Mouse (Mus musculus) forebrain, embryonic 14.5 days (tissue): ENCODE measurements around the gene Pcdh11x. TPM values are rescaled to one million over a fixed set of nuclear protein-coding genes. Genes with fewer than 3 reads are reported as not detected.

Experiments used
- ATAC-seq: fragments of 200-750 bp; cut with Nextera tagmentation; 2 replicates; pipeline ENCODE4 v1.8.0; 2017; ENCODE audit warnings: mild to moderate bottlenecking, moderate library complexity
- DNase-seq: peaks from one replicate; pipeline ENCODE4 v3.0.0-alpha.2; 2015; ENCODE audit warnings: low spot score
- H3K27ac ChIP-seq: fragments of 300-500 bp; sonication (generic); 2 replicates; pipeline ENCODE4 v1.5.1; 2014; ENCODE audit warnings: low read depth, mild to moderate bottlenecking, control low read depth, low read length, moderate library complexity
- H3K27me3 ChIP-seq: fragments of 300-500 bp; sonication (generic); replicated peaks from 2 replicates; pipeline ENCODE4 v1.6.1; 2014; ENCODE audit warnings: low read length, control low read depth, mixed read lengths; ENCODE audit not compliant: control insufficient read depth, insufficient read depth
- H3K36me3 ChIP-seq: fragments of 300-500 bp; sonication (generic); 2 replicates; pipeline ENCODE4 v1.6.1; 2014; ENCODE audit warnings: low read length, control low read depth; ENCODE audit not compliant: control insufficient read depth, insufficient read depth
- H3K4me1 ChIP-seq: fragments of 300-500 bp; sonication (generic); 2 replicates; pipeline ENCODE4 v1.6.1; 2014; ENCODE audit warnings: antibody characterized with exemption, low read length, control low read depth; ENCODE audit not compliant: control insufficient read depth, insufficient read depth
- H3K4me2 ChIP-seq: fragments of 300-500 bp; sonication (generic); 2 replicates; pipeline ENCODE4 v1.6.1; 2014; ENCODE audit warnings: mild to moderate bottlenecking, control low read depth, low read length
- H3K4me3 ChIP-seq: fragments of 300-500 bp; sonication (generic); 2 replicates; pipeline ENCODE4 v1.5.1; 2014; ENCODE audit warnings: low read depth, low read length, control low read depth
- H3K9ac ChIP-seq: fragments of 300-500 bp; sonication (generic); 2 replicates; pipeline ENCODE4 v1.6.1; 2014; ENCODE audit warnings: mild to moderate bottlenecking, low read length, control low read depth, moderate library complexity
- H3K9me3 ChIP-seq: fragments of 300-500 bp; sonication (generic); replicated peaks from 2 replicates; pipeline ENCODE4 v1.6.1; 2016; ENCODE audit warnings: low read length, control low read depth, mixed read lengths; ENCODE audit not compliant: control insufficient read depth
- WGBS: fragments of 180-500 bp; shearing (Covaris S2); extraction: QIAGEN DNeasy Blood & Tissue Kit; methylation state at CpG from one replicate; pipeline ENCODE4 v1.1.7; 2014; 5-methylcytosine and 5-hydroxymethylcytosine counted together
- polyA plus RNA-seq: library from polyadenylated mRNA; unstranded; fragments of >200 nt; fragmentation: Nextera tagmentation; extraction: Ambion mirVana; gene quantifications from 2 replicates; pipeline ENCODE4 v1.2.1, GENCODE M21; 2014

Gene Pcdh11x
- polyA plus RNA-seq = 13.9 and 20.4 TPM in 2 replicates

GRCm38 (mm10) chrX:120290011-120290899 is at the start of gene Pcdh11x:
TSS of gene Pcdh11x (plus strand) at chrX:120290259.
- ATAC-seq (peak; percentile 82), DNase-seq (peak; percentile 81)
- Histone ChIP-seq H3K36me3 (no peaks in the 10 kb centered on the region), H3K9me3 (no peaks in the 10 kb centered on the region), H3K9ac (peak within 1 kb of the TSS; percentile 48), H3K4me1 (no peaks in the 10 kb centered on the region), H3K27ac (no peak within 1 kb of the TSS), H3K27me3 (no peaks in the 10 kb centered on the region), H3K4me2 (peak within 1 kb of the TSS; percentile 73), H3K4me3 (peak within 1 kb of the TSS; percentile 41)
- 17% methylated on average over 34 of the region's 40 CpGs for WGBS

- Histone ChIP-seq H3K4me3 (no peak overlapping the region), H3K4me2 (no peak overlapping the region), H3K27ac (no peak overlapping the region), H3K36me3 (no peaks in the 10 kb centered on the region), H3K9me3 (no peaks in the 10 kb centered on the region), H3K27me3 (no peaks in the 10 kb centered on the region), H3K9ac (no peak overlapping the region), H3K4me1 (no peaks in the 10 kb centered on the region)
- DNase-seq = no peak
- WGBS = 73% methylated on average over 2 of the region's 2 CpGs
- no peak for ATAC-seq
Measured at GRCm38 (mm10) chrX:120260089-120260488, 30.0 kb upstream of the Pcdh11x start.

- H3K9me3 ChIP-seq = no peaks in the 10 kb centered on the region
- no peak overlapping the region for H3K27ac ChIP-seq
- H3K36me3 ChIP-seq = no peaks in the 10 kb centered on the region
- no peak overlapping the region for H3K4me2 ChIP-seq
- H3K4me1 ChIP-seq = no peaks in the 10 kb centered on the region
- DNase-seq = peak; percentile 56
- ATAC-seq = no peak
- no peaks in the 10 kb centered on the region for H3K27me3 ChIP-seq
- no peak overlapping the region for H3K4me3 ChIP-seq
- H3K9ac ChIP-seq = no peak overlapping the region
Measured at GRCm38 (mm10) chrX:120285522-120285921, 4.5 kb upstream of the Pcdh11x start.

GRCm38 (mm10) chrX:120287502-120287901 is 2.6 kb upstream of the Pcdh11x start:
- Histone ChIP-seq H3K4me2 (no peak overlapping the region), H3K36me3 (no peaks in the 10 kb centered on the region), H3K27me3 (no peaks in the 10 kb centered on the region), H3K9me3 (no peaks in the 10 kb centered on the region), H3K27ac (no peak overlapping the region), H3K4me1 (no peaks in the 10 kb centered on the region), H3K4me3 (no peak overlapping the region), H3K9ac (no peak overlapping the region)
- ATAC-seq (no peak), DNase-seq (peak; percentile 42)
- WGBS = 6% methylated on average over 1 of the region's 1 CpGs

- ATAC-seq = no peak
- Histone ChIP-seq H3K4me2 (peak overlapping the region; percentile 73), H3K4me3 (peak overlapping the region; percentile 41), H3K9me3 (no peaks in the 10 kb centered on the region), H3K36me3 (no peaks in the 10 kb centered on the region), H3K27ac (no peak overlapping the region), H3K9ac (peak overlapping the region; percentile 48; the same call in 1 of the 2 replicates), H3K27me3 (no peaks in the 10 kb centered on the region), H3K4me1 (no peaks in the 10 kb centered on the region)
- no peak for DNase-seq
- 12% methylated on average over 18 of the region's 18 CpGs for WGBS
Measured at GRCm38 (mm10) chrX:120290900-120291280, 831 bp downstream of the Pcdh11x start.

- 18% methylated on average over 13 of the region's 13 CpGs for WGBS
- no peak for ATAC-seq
- peak; percentile 48 for DNase-seq
Measured at GRCm38 (mm10) chrX:120291696-120292095, 1.6 kb downstream of the Pcdh11x start.

GRCm38 (mm10) chrX:120292832-120293750 is 3.0 kb downstream of the Pcdh11x start:
- 12% methylated on average over 29 of the region's 46 CpGs for WGBS
- Histone ChIP-seq H3K4me3 (peak overlapping the region; percentile 41), H3K9me3 (no peaks in the 10 kb centered on the region), H3K27ac (no peak overlapping the region), H3K27me3 (no peaks in the 10 kb centered on the region), H3K36me3 (no peaks in the 10 kb centered on the region), H3K9ac (peak overlapping the region; percentile 54), H3K4me1 (no peaks in the 10 kb centered on the region), H3K4me2 (peak overlapping the region; percentile 73)
- ATAC-seq = peak; percentile 76
- peak; percentile 77 for DNase-seq

More at GRCm38 (mm10) chrX:120291696-120292095, 1.6 kb downstream of the Pcdh11x start:
- Histone ChIP-seq H3K9me3 (no peaks in the 10 kb centered on the region), H3K27me3 (no peaks in the 10 kb centered on the region), H3K4me3 (peak overlapping the region; percentile 41), H3K36me3 (no peaks in the 10 kb centered on the region), H3K4me1 (no peaks in the 10 kb centered on the region), H3K27ac (no peak overlapping the region), H3K4me2 (peak overlapping the region; percentile 73), H3K9ac (no peak overlapping the region)

- no peak overlapping the region for H3K27ac ChIP-seq
- no peaks in the 10 kb centered on the region for H3K36me3 ChIP-seq
- no peak overlapping the region for H3K4me3 ChIP-seq
- WGBS = 52% methylated on average over 2 of the region's 2 CpGs
- H3K4me2 ChIP-seq = no peak overlapping the region
- H3K9me3 ChIP-seq = no peaks in the 10 kb centered on the region
- H3K27me3 ChIP-seq = no peaks in the 10 kb centered on the region
- DNase-seq (peak; percentile 55), ATAC-seq (no peak)
- H3K4me1 ChIP-seq = no peaks in the 10 kb centered on the region
- H3K9ac ChIP-seq = no peak overlapping the region
Measured at GRCm38 (mm10) chrX:120301469-120302175, 11.6 kb downstream of the Pcdh11x start.
